Mouse (Mus musculus) frontal cortex, adult 2 months (tissue): ENCODE measurements at regions not wholly inside any gene's neighbourhood (a gene's known extent, or its start where the extent isn't known, plus 50 kb on each side); places are given as distances from the start of the nearest gene placed in this dataset.

Experiments
- DNase-seq, 2 experiments: peaks; one replicate each; pipeline ENCODE4 v3.0.0; 2022; ENCODE audit warnings: low spot score in 1 of 2; ENCODE audit errors: extremely low spot score in 1 of 2

DNA sequence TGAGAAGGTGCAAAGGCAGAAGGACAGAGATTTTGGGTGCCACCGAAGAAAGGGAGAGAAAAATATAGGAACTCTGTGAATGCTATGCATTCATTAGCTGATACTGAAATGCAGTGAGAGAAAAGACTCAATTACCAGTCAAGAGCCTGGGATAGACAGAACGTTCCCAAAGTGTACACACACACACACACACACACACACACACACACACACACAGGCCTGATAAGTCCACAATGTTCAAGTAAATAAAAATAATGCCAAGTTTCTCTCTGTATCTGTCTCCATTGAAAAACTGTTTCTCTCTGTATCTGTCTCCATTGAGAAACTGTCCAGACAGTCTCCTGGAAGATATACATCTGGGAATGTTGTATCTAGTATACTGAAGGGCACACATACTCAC is 124.1 kb downstream of the Hlx start:
- no peak for DNase-seq

GRCm38 (mm10) chr1:184606541-184606940 is 125.9 kb downstream of the Hlx start:
- no peak for DNase-seq

DNA sequence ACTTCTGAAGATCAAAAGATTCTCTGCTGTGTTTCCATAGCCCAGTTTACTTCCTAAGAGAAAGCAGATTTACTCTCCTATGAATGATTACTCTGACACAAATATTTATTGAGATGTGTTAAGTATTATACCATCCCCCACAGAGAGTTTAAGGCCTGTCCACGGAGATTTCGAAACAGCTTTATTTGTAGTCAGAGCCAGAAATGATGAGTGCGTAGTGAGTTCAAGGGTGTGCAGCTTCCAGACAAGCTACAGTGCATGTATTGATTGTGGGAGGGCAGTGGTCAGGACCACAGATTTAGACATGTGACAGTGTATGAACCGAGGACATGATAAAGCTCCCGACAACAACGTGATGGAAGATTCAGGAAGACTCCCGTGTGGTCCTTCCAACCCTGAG is 126.8 kb downstream of the Hlx start:
- no peak for DNase-seq

- DNase-seq, result no peak
Measured at GRCm38 (mm10) chr1:184603136-184603535, 129.3 kb downstream of the Hlx start.

- DNase-seq, result no peak
Measured at GRCm38 (mm10) chr1:184595449-184595848, 137.0 kb downstream of the Hlx start.

DNA sequence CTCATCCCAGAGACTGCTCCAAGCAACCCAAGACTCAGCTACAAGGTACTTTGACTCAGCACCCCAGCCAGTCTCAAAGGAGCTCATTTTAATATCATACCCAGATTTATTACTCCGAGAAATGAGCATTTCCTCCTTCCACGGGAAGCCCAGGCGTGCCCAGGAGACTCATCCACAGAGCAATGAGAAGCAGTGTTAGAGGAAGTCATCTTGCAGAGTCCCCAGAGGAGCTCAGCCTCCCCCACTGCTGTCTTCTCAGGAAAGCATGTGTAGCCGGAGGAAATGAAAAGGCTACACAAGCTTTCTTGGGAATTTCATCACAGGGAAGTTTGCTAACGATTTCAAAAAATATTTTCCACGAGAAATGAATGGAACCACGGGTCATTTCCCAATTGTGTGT is 141.8 kb downstream of the Hlx start:
- no peak for DNase-seq

- no peak for DNase-seq
Measured at GRCm38 (mm10) chr1:184589277-184589676, 143.1 kb downstream of the Hlx start.

DNA sequence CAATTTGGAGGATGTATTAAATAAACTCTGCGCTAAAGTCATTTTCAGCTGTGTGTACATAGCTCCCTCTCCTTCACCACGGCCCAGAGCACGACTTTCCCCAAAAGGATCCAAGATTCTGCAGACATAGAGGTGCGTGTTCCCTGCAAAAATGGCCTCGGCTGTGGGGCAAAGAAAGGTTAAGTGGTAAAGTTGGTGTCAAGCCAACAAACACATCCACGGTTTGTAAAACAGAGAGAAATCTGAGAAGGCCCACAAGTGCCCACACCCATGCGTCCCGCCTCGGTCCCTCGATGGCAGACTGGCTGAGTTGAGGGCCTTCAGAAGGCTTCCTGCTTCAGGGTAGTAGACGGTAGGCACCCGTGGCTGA is 147.9 kb downstream of the Hlx start:
- DNase-seq, result no peak

DNA sequence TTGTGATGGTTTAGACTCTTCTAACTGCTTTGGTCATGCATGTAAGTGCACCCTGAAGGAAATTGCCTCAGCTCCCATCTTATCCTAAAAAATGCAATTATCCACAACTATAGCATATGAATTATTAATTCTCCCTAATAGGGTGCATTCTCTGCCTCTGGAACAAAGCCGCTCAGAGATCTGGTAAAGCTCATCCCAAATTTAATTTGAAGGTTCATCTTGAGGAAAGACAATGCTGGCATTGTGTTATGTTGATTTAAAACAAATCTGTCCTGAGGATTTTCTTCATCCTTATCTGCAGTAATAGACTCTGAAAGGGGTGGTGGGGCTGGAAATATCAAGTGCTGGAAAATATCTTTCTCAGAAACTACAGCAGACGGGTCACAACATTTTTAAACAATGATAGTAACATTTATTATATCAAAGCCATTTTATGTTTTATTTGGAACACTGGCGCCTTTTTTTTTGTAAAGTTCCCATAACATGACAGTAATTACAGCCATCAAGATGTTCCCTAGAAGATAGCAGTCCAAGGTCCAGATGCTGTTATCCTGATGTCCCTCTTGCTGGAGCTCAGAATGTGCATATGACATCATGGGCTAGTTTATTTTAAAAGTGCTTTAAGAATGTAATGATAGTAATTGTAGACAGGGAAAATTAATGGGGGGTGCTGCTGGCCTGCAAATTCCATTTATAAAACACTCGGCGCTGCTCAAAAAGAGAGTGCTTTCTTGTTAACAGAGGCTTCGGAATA is 148.5 kb downstream of the Hlx start:
- no peak for DNase-seq

DNA sequence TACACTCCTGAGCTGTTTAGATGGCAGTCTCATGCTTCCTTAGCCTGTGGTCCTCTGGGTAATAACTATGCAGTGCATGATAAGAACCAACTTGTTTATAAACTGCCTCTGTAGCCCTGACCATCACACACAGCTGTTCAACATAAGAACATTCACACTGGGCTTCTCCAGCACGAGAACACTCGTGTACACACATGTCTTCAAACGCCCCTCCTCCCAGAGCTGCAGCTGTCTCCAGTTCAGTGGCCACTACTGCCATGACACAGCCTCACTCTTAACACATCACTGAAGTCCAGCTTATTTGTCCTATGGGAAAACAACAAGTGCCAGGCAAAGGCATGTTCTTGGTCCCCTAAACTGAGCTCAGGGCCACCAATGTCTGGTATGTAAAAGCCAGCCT is 152.9 kb downstream of the Hlx start:
- no peak for DNase-seq

GRCm38 (mm10) chr1:184576527-184576926 is 155.9 kb downstream of the Hlx start:
- no peak for DNase-seq

GRCm38 (mm10) chr1:184573325-184573724 is 159.1 kb downstream of the Hlx start:
- DNase-seq, result peak in 1 of 2 experiments; percentile 16

DNA sequence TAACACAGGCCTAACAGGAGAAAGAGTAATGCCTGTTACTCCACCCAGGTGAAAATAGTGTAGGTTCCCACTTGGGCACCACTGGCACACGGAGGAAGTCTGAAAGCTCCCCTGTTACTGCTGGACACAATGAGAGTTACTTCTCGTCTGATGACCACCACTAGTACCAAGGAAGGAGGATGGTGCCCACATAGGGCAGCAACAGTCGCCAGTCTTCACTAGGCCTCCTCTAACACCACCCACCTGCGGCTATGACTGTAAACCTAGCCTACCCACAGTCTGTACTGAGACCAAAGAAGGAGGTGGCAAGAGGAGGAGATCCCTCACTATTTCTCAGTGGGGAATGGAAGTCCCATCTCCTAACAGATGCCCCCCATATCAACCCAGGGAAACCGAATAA is 161.7 kb downstream of the Hlx start:
- DNase-seq, result no peak

DNA sequence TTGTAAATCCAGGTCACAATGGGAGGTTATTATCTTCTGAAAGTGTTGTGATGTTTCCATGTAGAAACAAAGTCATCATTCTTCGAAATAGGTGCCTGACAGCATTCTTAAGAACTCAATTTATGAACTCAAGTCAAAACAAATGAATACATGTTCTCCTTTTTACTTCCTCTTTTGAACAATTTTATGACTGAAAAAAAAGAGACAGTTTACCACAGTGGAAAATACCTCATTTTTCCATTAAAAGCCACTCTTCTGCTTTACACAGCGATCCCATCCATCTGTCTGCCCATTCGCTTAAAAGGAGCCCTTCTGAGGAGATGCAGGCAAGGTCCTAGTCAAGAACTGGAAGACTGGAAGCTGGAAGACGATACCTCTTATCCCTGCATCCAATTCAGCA is 169.5 kb downstream of the Hlx start:
- DNase-seq, result no peak

GRCm38 (mm10) chr1:184562239-184562638 is 170.2 kb downstream of the Hlx start:
- DNase-seq, result no peak

GRCm38 (mm10) chr1:184559543-184559942 is 172.9 kb downstream of the Hlx start:
- no peak for DNase-seq

- no peak for DNase-seq
Measured at GRCm38 (mm10) chr1:184553791-184554190, 178.6 kb downstream of the Hlx start.

DNA sequence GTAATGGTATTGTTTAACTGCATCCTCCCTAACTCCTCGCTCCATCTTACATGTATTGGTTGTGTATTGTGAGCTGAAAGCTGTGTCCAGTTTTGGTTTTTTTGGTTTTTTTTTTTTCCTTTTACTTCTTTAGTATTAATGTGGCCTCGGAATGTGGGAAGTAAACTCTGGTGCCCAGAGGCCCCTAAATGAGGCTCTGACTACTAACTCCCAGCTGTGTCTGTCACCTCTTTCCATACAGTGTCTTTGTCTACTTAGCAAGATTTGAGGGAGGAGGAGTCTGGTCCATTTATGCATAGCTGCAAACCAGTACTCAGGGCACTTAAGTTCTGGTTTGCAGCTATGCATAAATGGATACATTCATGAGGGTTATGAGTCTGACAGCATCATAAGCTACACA is 181.9 kb downstream of the Hlx start:
- no peak for DNase-seq

GRCm38 (mm10) chr1:184547650-184548235 is 184.7 kb downstream of the Hlx start:
- DNase-seq, result no peak

DNA sequence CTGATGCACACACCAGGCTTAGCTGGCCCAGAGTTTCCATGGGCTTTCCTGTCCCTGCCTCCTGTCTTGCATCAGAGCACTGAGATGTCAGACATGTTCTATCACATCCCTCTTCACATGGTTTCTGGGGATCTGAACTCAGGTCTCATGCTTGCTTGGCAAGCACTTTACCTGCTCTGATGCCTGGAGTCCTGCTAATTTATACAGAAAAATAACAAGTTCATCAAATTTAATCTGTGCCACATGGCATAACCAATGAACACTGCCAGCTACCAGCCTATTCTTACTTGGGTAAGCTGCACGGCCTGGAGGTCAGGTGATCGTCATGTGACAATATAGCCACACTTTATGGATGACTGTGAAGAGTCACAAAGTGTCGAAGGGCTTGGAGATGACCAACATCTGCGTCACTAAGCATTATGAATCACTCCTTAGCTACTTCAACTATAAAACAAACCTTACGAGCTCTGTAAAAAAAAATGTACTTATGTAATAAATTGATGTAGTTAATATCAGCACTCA is 186.2 kb downstream of the Hlx start:
- no peak for DNase-seq

DNA sequence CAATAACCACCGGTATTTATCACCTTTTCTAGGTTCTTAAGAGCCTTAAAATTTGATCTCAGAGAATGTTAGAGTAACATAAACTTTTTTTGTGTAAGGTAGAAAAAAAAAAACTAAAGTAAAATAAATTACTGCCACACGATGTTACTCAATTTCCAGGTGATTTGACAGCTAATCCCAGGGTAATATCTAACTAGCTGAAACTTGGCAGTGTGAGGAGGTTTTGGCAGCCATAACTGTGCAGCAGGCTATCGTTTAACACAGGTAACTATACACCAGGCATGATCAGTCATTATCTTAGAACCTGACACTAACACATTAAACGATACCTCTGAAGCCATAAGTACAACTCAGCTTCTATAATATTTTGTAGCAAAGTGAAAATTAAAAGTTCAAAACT is 187.3 kb downstream of the Hlx start:
- DNase-seq, result no peak

DNA sequence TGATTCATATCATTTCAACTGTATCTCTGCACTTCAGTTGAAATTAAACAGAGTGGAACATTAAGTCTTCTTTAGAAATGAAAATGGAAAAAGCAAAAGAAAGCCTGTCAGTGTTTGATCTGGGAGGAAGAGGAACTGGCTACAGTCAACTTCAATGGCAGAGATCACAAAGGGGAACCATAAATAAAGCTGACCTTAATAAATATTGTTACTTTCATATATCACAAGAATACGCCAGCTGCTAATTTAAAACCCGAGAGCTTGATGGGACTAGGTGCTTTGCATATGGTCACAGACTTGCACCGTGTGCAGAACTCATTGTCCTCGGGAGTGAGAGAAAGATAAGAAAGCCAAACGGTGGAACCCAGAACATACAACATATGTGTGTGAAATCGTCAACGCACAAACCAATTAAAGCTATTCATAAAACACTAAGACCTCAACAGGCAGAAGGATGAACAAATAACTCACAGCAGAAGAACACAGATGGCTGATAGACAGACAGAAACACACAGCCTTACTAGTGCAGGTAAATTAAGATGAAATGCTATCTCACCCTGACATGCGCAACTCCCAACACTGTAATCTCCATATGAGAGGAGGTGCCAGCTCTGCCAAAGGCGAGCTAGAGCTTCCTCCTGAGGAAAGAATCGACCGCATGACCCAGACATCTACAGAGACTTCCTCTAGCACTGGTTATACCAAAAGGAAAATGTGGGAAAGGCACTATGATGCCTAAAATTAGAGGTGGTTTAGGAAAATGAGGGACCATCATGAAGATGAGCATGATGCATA is 189.9 kb downstream of the Hlx start:
- DNase-seq, result no peak
